Mouse (Mus musculus): ENCODE results near the gene Ptms. TPM values are rescaled to one million over a fixed set of nuclear protein-coding genes. Genes with fewer than 3 reads are reported as not detected.

Ptms gene
- total RNA-seq, 2 experiments from 2014 or later: 159 to 207 TPM

DNA sequence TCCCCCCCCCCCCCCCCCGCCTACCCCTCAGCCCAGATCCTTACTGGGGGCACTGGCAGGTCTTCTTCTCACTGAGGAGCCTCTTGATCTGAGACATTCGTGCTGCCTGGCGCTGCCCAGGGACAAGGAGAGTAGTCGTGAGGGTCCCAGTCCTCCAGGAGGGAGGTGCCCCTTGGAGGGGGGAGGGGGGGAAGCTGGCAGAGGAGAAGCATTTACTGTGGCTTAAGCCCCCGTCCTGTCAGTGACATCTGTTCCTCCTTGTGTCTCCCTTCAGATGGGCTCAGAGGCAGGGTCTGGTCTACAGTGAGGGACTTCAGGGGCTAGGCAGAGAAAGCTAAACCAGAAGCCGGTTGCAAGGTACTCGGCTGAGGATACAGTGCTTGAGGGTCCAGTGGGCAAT lies 53.3 kb downstream of the Ptms start:
- ATAC-seq (ENCODE audit: poor library complexity, severe bottlenecking): no peak

DNA sequence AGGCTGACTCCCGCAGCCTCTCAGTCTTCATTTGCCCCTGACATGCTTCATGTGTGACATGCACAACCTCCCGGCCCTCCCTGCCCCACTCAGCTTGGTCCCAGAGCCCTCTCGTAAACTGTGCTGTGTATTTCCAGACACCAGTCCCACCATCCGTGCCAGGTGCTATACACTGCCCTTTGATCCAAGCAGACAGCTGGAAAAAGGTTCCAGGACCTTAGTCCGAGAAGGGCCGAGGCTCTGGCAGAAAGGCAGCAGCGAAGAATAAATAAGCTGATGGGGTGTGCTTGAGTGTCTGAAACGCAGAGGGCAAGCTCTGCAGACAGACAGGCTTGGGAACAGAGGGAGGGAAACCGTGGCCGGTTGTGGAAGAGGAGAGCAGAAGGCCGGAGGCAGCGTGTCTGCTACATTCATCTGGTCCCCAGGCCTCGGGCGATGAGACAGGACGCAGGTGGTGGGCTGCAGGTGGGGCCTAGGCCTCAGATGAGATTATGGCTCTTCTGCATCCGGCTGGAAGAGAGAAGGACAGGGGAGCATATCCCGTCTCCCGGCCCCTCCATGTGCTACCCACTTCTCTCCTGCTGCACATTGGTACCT lies 54.0 kb downstream of the Ptms start:
- ATAC-seq (ENCODE audit: poor library complexity, severe bottlenecking): no peak

Other genes with a start within 250 kb of the Ptms start
- gene Emg1, start 207.9 kb downstream of the Ptms start, total RNA-seq (2015): 144 and 179 TPM in 2 replicates
- gene Emg1, start 207.9 kb downstream of the Ptms start, total RNA-seq (2017): 170 and 206 TPM in 2 replicates
- 99.5 and 115 TPM in 2 replicates for gene Phb2, start 207.8 kb downstream of the Ptms start, total RNA-seq (2015)
- gene Phb2, start 207.8 kb downstream of the Ptms start, total RNA-seq (2017): 152 and 160 TPM in 2 replicates
- 308 and 336 TPM in 2 replicates for gene Ptpn6, start 181.4 kb downstream of the Ptms start, total RNA-seq (2015)
- 1,009 and 1,024 TPM in 2 replicates for gene Ptpn6, start 181.4 kb downstream of the Ptms start, total RNA-seq (2017)
- 177 and 203 TPM in 2 replicates for gene Grcc10, start 178.7 kb downstream of the Ptms start, total RNA-seq (2015)
- 121 and 136 TPM in 2 replicates for gene Grcc10, start 178.7 kb downstream of the Ptms start, total RNA-seq (2017)
- not detected in 2 replicates for gene Gm45234, start 164.1 kb downstream of the Ptms start, total RNA-seq (2015)
- gene Gm45234, start 164.1 kb downstream of the Ptms start, total RNA-seq (2017): not detected in 2 replicates
- gene Atn1, start 163.6 kb downstream of the Ptms start, total RNA-seq (2015): 25.7 and 29.8 TPM in 2 replicates
- 3.0 and 10.9 TPM in 2 replicates for gene Atn1, start 163.6 kb downstream of the Ptms start, total RNA-seq (2017)
- not detected in 2 replicates for gene Eno2, start 150.4 kb downstream of the Ptms start, total RNA-seq (2015)
- gene Eno2, start 150.4 kb downstream of the Ptms start, total RNA-seq (2017): not detected in 2 replicates
- gene Lrrc23, start 140.4 kb downstream of the Ptms start, total RNA-seq (2015): not detected in 2 replicates
- 0.26 and 3.9 TPM in 2 replicates for gene Lrrc23, start 140.4 kb downstream of the Ptms start, total RNA-seq (2017)
- gene Spsb2, start 111.4 kb downstream of the Ptms start, total RNA-seq (2015): 5.1 and 8.0 TPM in 2 replicates
- gene Spsb2, start 111.4 kb downstream of the Ptms start, total RNA-seq (2017): 10.3 and 14.0 TPM in 2 replicates
- gene Tpi1, start 105.8 kb downstream of the Ptms start, total RNA-seq (2015): 134 and 144 TPM in 2 replicates
- 93.8 and 113 TPM in 2 replicates for gene Tpi1, start 105.8 kb downstream of the Ptms start, total RNA-seq (2017)
- 31.8 and 32.7 TPM in 2 replicates for gene Usp5, start 90.6 kb downstream of the Ptms start, total RNA-seq (2015)
- gene Usp5, start 90.6 kb downstream of the Ptms start, total RNA-seq (2017): 56.3 and 58.5 TPM in 2 replicates
- 160 and 180 TPM in 2 replicates for gene Cdca3, start 90.6 kb downstream of the Ptms start, total RNA-seq (2015)
- gene Cdca3, start 90.6 kb downstream of the Ptms start, total RNA-seq (2017): 168 and 185 TPM in 2 replicates
- not detected in 2 replicates for gene Gnb3, start 79.8 kb downstream of the Ptms start, total RNA-seq (2015)
- not detected in 2 replicates for gene Gnb3, start 79.8 kb downstream of the Ptms start, total RNA-seq (2017)
- gene P3h3, start 62.4 kb downstream of the Ptms start, total RNA-seq (2015): 0.09 and 0.14 TPM in 2 replicates
- gene P3h3, start 62.4 kb downstream of the Ptms start, total RNA-seq (2017): 0.61 TPM in 1 of 2 replicates, not detected in the other
- gene Gpr162, start 56.1 kb downstream of the Ptms start, total RNA-seq (2015): not detected in 2 replicates
- 0.33 TPM in 1 of 2 replicates, not detected in the other for gene Gpr162, start 56.1 kb downstream of the Ptms start, total RNA-seq (2017)
- gene Cd4, start 31.9 kb downstream of the Ptms start, total RNA-seq (2015): 0.09 and 0.71 TPM in 2 replicates
- gene Cd4, start 31.9 kb downstream of the Ptms start, total RNA-seq (2017): 0.20 and 0.37 TPM in 2 replicates
- 1.2 TPM in 2 replicates for gene Lag3, start 8.4 kb downstream of the Ptms start, total RNA-seq (2015)
- 0.44 and 1.4 TPM in 2 replicates for gene Lag3, start 8.4 kb downstream of the Ptms start, total RNA-seq (2017)
- 73.6 and 82.9 TPM in 2 replicates for gene Mlf2, start 11.3 kb upstream of the Ptms start, total RNA-seq (2015)
- 50.9 and 70.6 TPM in 2 replicates for gene Mlf2, start 11.3 kb upstream of the Ptms start, total RNA-seq (2017)
- 35.4 and 37.2 TPM in 2 replicates for gene Cops7a, start 45.4 kb upstream of the Ptms start, total RNA-seq (2015)
- gene Cops7a, start 45.4 kb upstream of the Ptms start, total RNA-seq (2017): 19.4 and 25.7 TPM in 2 replicates
- gene Pianp, start 76.6 kb upstream of the Ptms start, total RNA-seq (2015): not detected in 2 replicates
- gene Pianp, start 76.6 kb upstream of the Ptms start, total RNA-seq (2017): not detected in 2 replicates
- 67.0 and 70.0 TPM in 2 replicates for gene Zfp384, start 89.0 kb upstream of the Ptms start, total RNA-seq (2015)
- 34.1 and 36.0 TPM in 2 replicates for gene Zfp384, start 89.0 kb upstream of the Ptms start, total RNA-seq (2017)
- gene Ing4, start 119.7 kb upstream of the Ptms start, total RNA-seq (2015): 33.0 and 35.7 TPM in 2 replicates
- 63.3 and 63.9 TPM in 2 replicates for gene Ing4, start 119.7 kb upstream of the Ptms start, total RNA-seq (2017)
- 9.0 and 14.2 TPM in 2 replicates for gene Acrbp, start 129.6 kb upstream of the Ptms start, total RNA-seq (2015)
- 3.4 and 8.8 TPM in 2 replicates for gene Acrbp, start 129.6 kb upstream of the Ptms start, total RNA-seq (2017)
- gene Lpar5, start 147.8 kb upstream of the Ptms start, total RNA-seq (2015): 25.1 and 25.5 TPM in 2 replicates
- gene Lpar5, start 147.8 kb upstream of the Ptms start, total RNA-seq (2017): 27.6 and 30.0 TPM in 2 replicates
- gene Chd4, start 175.9 kb upstream of the Ptms start, total RNA-seq (2015): 64.9 and 75.9 TPM in 2 replicates
- 282 and 336 TPM in 2 replicates for gene Chd4, start 175.9 kb upstream of the Ptms start, total RNA-seq (2017)
- gene Nop2, start 211.8 kb upstream of the Ptms start, total RNA-seq (2015): 8.5 and 12.1 TPM in 2 replicates
- gene Nop2, start 211.8 kb upstream of the Ptms start, total RNA-seq (2017): 22.6 and 24.6 TPM in 2 replicates
- gene Iffo1, start 225.1 kb upstream of the Ptms start, total RNA-seq (2015): 18.6 and 20.1 TPM in 2 replicates
- gene Iffo1, start 225.1 kb upstream of the Ptms start, total RNA-seq (2017): 14.3 and 21.7 TPM in 2 replicates
- 2,892 and 2,923 TPM in 2 replicates for gene Gapdh, start 246.4 kb upstream of the Ptms start, total RNA-seq (2015)
- 1,028 and 1,070 TPM in 2 replicates for gene Gapdh, start 246.4 kb upstream of the Ptms start, total RNA-seq (2017)